Mouse (Mus musculus) kidney, postnatal 0 days (tissue): ENCODE measurements at regions not wholly inside any gene's neighbourhood (a gene's known extent, or its start where the extent isn't known, plus 50 kb on each side); places are given as distances from the start of the nearest gene placed in this dataset.
A peak's percentile ranks its signal among the peaks of the same experiment; 100 is the strongest.

Experiments
- ATAC-seq: fragments of 200-750 bp; cut with Nextera tagmentation; replicated peaks from 2 replicates; pipeline ENCODE4 v1.8.0; 2017; ENCODE audit warnings: low read depth, moderate number of reproducible peaks, moderate TSS enrichment, moderate library complexity; ENCODE audit not compliant: low FRiP score
- DNase-seq: peaks from one replicate; pipeline ENCODE4 v3.0.0-alpha.2; 2016; ENCODE audit warnings: low spot score
- H3K27ac ChIP-seq: fragments of 300-500 bp; sonication (generic); 2 replicates; pipeline ENCODE4 v1.5.1; 2014; ENCODE audit warnings: mild to moderate bottlenecking
- H3K27me3 ChIP-seq: fragments of 300-500 bp; sonication (generic); 2 replicates; pipeline ENCODE4 v1.6.1; 2014; ENCODE audit warnings: low read length, mixed read lengths; ENCODE audit not compliant: insufficient read depth
- H3K36me3 ChIP-seq: fragments of 300-500 bp; sonication (generic); 2 replicates; pipeline ENCODE4 v1.6.1; 2014; ENCODE audit warnings: low read length, mixed read lengths; ENCODE audit not compliant: insufficient read depth
- H3K4me1 ChIP-seq: fragments of 300-500 bp; sonication (generic); replicated peaks from 2 replicates; pipeline ENCODE4 v1.6.1; 2014; ENCODE audit warnings: antibody characterized with exemption, low read length, mixed read lengths; ENCODE audit not compliant: insufficient read depth
- H3K4me2 ChIP-seq: fragments of 300-500 bp; sonication (generic); 2 replicates; pipeline ENCODE4 v1.6.1; 2014; ENCODE audit warnings: mild to moderate bottlenecking, low read length, moderate library complexity, mixed read lengths
- H3K4me3 ChIP-seq: fragments of 300-500 bp; sonication (generic); replicated peaks from 2 replicates; pipeline ENCODE4 v1.5.1; 2014; ENCODE audit warnings: low read depth, low read length
- H3K9ac ChIP-seq: fragments of 300-500 bp; sonication (generic); 2 replicates; pipeline ENCODE4 v1.6.1; 2014; ENCODE audit warnings: low read depth, low read length
- H3K9me3 ChIP-seq: fragments of 300-500 bp; sonication (generic); replicated peaks from 2 replicates; pipeline ENCODE4 v1.6.1; 2016; ENCODE audit warnings: low read length, inconsistent platforms, mixed read lengths
- CTCF ChIP-seq: IDR thresholded peaks from 2 replicates; pipeline ENCODE4 v1.5.1; 2016; ENCODE audit warnings: antibody characterized with exemption, low read depth, mild to moderate bottlenecking, moderate library complexity
- WGBS: fragments of 180-500 bp; shearing (Covaris S2); extraction: QIAGEN DNeasy Blood & Tissue Kit; methylation state at CpG from one replicate; pipeline ENCODE4 v1.1.7; 2014; 5-methylcytosine and 5-hydroxymethylcytosine counted together

DNA sequence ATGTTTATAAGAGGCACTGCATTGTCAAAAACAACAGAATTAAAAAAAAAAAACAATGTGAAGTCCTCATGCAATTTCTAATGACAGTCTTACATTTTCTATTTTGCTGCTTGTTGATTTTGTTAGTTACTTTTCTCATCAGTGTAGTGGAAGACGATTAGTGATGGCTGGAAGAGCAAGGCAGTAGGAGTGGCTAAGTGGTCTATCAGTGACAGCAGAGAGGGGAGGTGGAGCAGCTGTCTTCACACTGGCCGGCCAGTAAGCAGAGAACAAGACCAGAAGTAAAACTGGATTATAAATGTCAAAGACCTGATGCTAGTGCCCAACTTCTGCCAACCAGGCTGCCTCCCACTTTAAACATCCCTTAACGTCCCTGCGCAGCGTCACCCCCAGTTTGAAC lies 265.6 kb upstream of the Fbxl7 start:
- Histone ChIP-seq H3K9ac (no peak overlapping the region), H3K4me1 (no peaks in the 10 kb centered on the region), H3K27ac (no peak overlapping the region), H3K9me3 (no peaks in the 10 kb centered on the region), H3K4me3 (no peak overlapping the region), H3K36me3 (no peaks in the 10 kb centered on the region), H3K27me3 (no peaks in the 10 kb centered on the region), H3K4me2 (no peak overlapping the region)
- DNase-seq: peak; percentile 55
- 57% methylated on average over 5 of the region's 5 CpGs for WGBS
- no peak; the same call in 1 of the 2 replicates for ATAC-seq
- no peak for TF ChIP-seq CTCF

DNA sequence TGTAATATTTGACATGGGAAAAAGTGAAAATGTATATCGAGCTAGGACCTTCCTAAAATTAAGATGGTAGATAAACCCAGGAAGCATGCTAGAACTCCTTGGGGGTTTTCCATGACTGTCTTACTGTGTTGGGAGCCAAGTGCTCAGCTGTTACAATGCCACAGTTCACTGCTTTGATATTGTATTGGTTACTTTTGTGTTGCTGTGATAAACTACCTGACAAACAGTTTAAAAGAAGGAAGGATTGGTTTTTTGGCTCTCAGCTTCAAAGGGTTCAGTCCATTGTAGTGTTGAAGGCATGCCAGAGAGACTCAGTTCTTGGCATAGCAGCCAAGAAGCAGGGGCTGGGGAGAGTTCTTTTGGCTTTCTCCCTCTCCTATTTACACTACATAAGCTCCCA lies 272.1 kb upstream of the Fbxl7 start:
- H3K4me1 ChIP-seq: no peaks in the 10 kb centered on the region
- H3K9me3 ChIP-seq: no peaks in the 10 kb centered on the region
- 64% methylated on average over 1 of the region's 1 CpGs for WGBS
- H3K4me3 ChIP-seq: no peak overlapping the region
- ATAC-seq (no peak), DNase-seq (no peak)
- no peak for TF ChIP-seq CTCF
- no peak overlapping the region for H3K9ac ChIP-seq
- H3K36me3 ChIP-seq: no peaks in the 10 kb centered on the region
- H3K4me2 ChIP-seq: no peak overlapping the region
- no peak overlapping the region for H3K27ac ChIP-seq
- no peaks in the 10 kb centered on the region for H3K27me3 ChIP-seq

DNA sequence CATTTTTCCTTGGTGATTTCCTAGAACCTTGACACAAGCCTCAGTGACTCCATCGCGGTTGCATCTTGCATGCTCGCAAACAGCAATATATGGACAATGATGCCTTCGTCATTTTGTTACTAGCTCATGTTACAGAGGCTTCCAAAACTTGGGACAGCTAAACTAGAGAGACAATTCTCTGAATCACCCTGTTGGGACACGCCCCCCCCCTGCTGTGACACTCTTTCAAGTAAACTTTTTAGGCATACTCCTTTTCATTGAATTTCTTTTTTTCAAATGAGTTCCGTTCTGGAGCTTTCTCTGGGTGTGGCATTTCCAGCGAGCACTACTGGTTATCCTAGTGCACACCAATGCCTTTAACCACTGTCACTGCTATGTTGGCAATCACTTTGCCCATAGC lies 274.5 kb upstream of the Fbxl7 start:
- Histone ChIP-seq H3K9ac (no peak overlapping the region), H3K4me1 (no peaks in the 10 kb centered on the region), H3K4me2 (no peak overlapping the region), H3K27me3 (no peaks in the 10 kb centered on the region), H3K9me3 (no peaks in the 10 kb centered on the region), H3K4me3 (no peak overlapping the region), H3K36me3 (no peaks in the 10 kb centered on the region), H3K27ac (no peak overlapping the region)
- ATAC-seq (no peak), DNase-seq (no peak)
- WGBS: 91% methylated on average over 7 of the region's 7 CpGs
- no peak for TF ChIP-seq CTCF

DNA sequence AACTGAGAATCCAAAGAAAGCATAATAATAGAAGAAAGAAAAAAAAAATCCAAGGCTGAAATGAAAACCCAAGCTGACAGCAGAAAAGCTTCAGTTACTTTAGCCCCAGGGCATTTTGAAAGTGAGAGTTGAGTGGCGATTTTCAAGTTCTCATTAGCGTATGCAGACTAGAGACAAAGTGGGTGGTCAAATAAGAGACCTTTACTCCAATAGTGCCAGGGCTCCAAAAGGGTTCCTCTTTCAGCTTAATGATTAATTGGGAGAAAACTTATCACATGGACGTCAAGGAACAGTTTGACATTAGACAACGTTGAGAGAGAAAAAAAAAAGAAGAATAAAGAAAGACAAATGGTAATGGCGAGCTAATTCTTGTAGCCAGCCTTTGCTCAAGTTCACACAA lies 278.1 kb upstream of the Fbxl7 start:
- no peaks in the 10 kb centered on the region for H3K27me3 ChIP-seq
- H3K27ac ChIP-seq: no peak overlapping the region
- no peaks in the 10 kb centered on the region for H3K36me3 ChIP-seq
- H3K4me1 ChIP-seq: no peaks in the 10 kb centered on the region
- ATAC-seq (no peak), DNase-seq (no peak)
- no peak overlapping the region for H3K4me3 ChIP-seq
- no peak overlapping the region for H3K9ac ChIP-seq
- H3K4me2 ChIP-seq: no peak overlapping the region
- no peak for TF ChIP-seq CTCF
- 37% methylated on average over 5 of the region's 5 CpGs for WGBS
- no peaks in the 10 kb centered on the region for H3K9me3 ChIP-seq

DNA sequence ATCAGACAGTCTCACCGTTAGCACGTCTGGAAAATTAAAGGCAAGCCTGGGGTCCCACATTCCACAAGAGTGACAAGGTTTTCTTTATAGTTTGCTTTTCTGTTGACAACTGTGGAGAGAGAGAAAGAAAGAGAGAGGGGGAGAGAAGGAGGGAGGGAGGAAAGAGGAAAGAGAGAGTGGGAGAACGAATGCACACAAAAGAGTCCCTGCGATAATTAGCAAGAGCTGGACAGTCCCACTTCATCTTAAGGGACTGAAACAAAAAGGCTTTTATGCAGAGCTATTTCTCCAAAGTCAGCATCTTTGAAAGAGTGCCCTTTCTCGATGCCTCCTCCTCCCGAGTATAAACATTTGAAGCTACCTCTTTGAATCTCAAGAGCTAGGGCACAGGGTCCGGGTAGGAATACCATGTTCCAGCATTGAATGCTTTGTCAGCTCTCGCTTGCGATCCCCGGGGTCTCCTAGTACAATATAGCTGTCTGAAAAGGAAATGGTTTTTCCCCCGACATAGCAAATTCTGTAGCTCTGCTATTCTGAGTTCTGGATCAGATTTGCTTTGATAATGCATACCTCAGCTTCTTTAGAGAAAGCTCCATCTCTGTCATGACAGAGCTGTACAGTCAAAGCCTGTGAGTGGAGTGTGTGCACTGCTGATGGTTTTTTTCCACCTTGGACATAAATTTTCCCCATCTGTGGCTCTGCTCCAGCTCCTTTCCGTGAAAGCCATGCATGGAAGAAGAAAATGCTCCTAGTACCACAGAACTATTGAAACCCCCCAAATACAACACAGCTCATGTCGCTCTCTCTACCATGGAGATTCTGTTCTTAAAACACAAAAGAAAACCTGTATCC lies 282.9 kb upstream of the Fbxl7 start:
- DNase-seq (no peak), ATAC-seq (no peak)
- 54% methylated on average over 13 of the region's 13 CpGs for WGBS
- no peaks in the 10 kb centered on the region for H3K27me3 ChIP-seq
- no peak overlapping the region for H3K4me3 ChIP-seq
- no peak for TF ChIP-seq CTCF
- no peaks in the 10 kb centered on the region for H3K36me3 ChIP-seq
- no peaks in the 10 kb centered on the region for H3K9me3 ChIP-seq
- H3K4me1 ChIP-seq: no peaks in the 10 kb centered on the region
- no peak overlapping the region for H3K9ac ChIP-seq
- no peak overlapping the region for H3K27ac ChIP-seq
- peak overlapping the region; percentile 18; the same call in 1 of the 2 replicates for H3K4me2 ChIP-seq

DNA sequence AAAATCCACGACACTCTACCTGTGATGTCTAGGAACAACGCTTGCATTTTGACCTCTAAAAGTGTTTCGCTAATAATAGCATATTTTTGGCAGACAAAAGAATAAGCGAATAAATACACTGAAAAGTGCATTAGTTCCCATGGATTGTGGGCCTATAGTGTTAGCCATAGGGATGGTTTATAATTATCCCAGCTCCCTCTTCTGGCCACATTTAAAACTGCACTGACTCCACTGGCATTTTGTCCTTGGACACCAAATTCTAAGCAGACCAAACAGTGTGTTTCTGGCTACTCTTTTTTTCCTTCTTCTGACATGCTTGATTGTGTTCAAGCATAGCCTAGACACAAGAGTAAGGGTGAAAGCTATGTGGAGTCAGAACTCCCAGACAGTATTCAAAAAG lies 276.8 kb upstream of the Ank start:
- DNase-seq: peak; percentile 85

More for the DNA sequence above, 276.8 kb upstream of the Ank start:
- no peak overlapping the region for H3K27ac ChIP-seq
- 57% methylated on average over 4 of the region's 4 CpGs for WGBS
- no peak for ATAC-seq
- no peak overlapping the region for H3K9ac ChIP-seq
- H3K4me2 ChIP-seq: no peak overlapping the region
- H3K4me3 ChIP-seq: no peak overlapping the region
- H3K4me1 ChIP-seq: no peaks in the 10 kb centered on the region
- TF ChIP-seq CTCF: peak; percentile 93
- H3K9me3 ChIP-seq: no peaks in the 10 kb centered on the region
- no peaks in the 10 kb centered on the region for H3K36me3 ChIP-seq
- H3K27me3 ChIP-seq: no peaks in the 10 kb centered on the region
